Mouse (Mus musculus) erythroblast, embryonic 14.5 days (primary cell): ENCODE measurements around the gene Tnnc2.

Source experiments
- GATA1 ChIP-seq: IDR thresholded peaks from 2 replicates; pipeline ENCODE4 v1.6.1; 2012; ENCODE audit warnings: low read length, inconsistent platforms, mixed read lengths
- TAL1 ChIP-seq: IDR thresholded peaks from 3 replicates; pipeline ENCODE4 v1.6.1; 2012; ENCODE audit warnings: low read length, inconsistent platforms, mixed read lengths

DNA sequence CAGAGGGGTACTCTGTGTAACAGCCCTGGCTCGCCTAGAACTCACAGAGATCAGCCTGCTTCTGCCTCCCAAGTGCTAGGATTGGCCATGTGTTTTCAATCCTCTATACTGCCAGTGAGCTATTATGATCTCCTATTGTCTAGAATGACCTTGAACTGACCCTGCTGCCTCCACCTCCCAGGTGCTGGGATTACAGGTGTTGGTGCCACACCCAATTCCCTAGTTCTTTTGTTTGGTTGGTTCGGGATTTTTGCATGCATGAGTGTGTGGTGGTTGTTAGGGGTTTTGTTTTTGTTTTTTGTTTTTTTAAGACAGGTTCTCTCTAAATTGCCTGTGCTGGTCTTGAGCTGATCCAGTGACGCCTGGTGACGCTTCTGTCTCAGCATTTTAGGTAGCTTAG is 44.2 kb upstream of the Tnnc2 start:
- TF ChIP-seq TAL1 (no peak), GATA1 (no peak)
